In the genomic region with DNA sequence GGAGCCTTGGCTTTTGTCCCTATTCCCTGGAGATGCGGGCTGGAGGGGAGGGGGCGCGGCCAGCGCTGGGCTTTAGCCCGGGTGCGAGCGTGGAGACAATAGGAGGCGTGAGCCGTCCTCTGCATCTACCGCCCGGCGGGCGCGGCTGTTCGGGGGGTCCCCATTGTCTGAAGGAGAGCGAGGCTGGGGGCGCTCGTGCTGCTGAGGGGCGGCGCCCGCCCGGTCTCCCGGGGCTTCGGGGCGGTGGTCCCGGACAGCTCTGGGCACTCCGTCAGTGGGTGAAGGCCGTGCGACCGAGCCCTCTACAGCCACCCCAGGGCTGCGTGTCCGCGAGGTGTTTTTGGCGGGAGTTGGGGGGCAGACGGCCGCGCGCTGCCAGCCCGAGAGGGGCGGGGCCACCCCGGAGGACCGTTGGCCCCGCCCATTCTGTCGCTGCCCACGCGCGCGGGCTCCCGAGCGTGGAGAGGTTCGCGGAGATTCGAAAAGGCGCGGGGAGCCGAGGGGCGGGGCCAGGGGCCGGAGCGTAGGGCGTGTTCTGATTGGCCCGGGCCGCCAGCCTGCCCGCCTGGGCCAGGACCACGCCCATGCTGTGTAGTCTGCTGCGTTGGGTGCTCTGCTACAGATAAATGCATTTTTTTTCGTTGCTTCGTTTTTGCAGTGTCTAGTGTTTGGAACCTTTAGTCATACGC, we compare ENCODE assay signal across 7 mouse cellular contexts. TPM values are rescaled to one million over a fixed set of nuclear protein-coding genes. Genes with fewer than 3 reads are reported as not detected.
A peak's percentile ranks its signal among the peaks of the same experiment; 100 is the strongest.
DNase-seq lines count a peak whose midpoint lies in the region; ATAC-seq and TF ChIP-seq lines count a peak whose summit lies in the region.

No protein-coding gene starts in this region.

- no peaks in the 10 kb centered on the region for H3K9me3 ChIP-seq in embryonic facial prominence, embryonic 12.5 days
- no peaks in the 10 kb centered on the region for H3K9me3 ChIP-seq in limb, embryonic 13.5 days
- no peaks in the 10 kb centered on the region for H3K9me3 ChIP-seq in midbrain, embryonic 16.5 days (replicated peaks; ENCODE audit: control insufficient read depth, low read length, poor library complexity, severe bottlenecking)

- WGBS in embryonic facial prominence, embryonic 12.5 days, result under 1% methylated on average over 67 of the region's 68 CpGs
- under 1% methylated on average over 68 of the region's 68 CpGs for WGBS in heart, adult 2 months
- under 1% methylated on average over 58 of the region's 68 CpGs for WGBS in limb, embryonic 13.5 days
- under 1% methylated on average over 62 of the region's 68 CpGs for WGBS in midbrain, embryonic 16.5 days

- H3K9ac ChIP-seq in embryonic facial prominence, embryonic 12.5 days, result peak overlapping the region; percentile 94
- peak overlapping the region; percentile 47 for H3K9ac ChIP-seq in heart, adult 2 months (ENCODE audit: low read depth, low read length)
- H3K9ac ChIP-seq in limb, embryonic 13.5 days, result peak overlapping the region; percentile 93
- peak overlapping the region; percentile 99 for H3K9ac ChIP-seq in midbrain, embryonic 16.5 days (ENCODE audit: low read depth, low read length)

- H3K27me3 ChIP-seq in embryonic facial prominence, embryonic 12.5 days, result no peaks in the 10 kb centered on the region
- no peaks in the 10 kb centered on the region for H3K27me3 ChIP-seq in heart, adult 2 months (ENCODE audit: control insufficient read depth, insufficient read depth, low read length)
- no peaks in the 10 kb centered on the region for H3K27me3 ChIP-seq in limb, embryonic 13.5 days
- H3K27me3 ChIP-seq in midbrain, embryonic 16.5 days (ENCODE audit: control insufficient read depth, insufficient read depth, low read depth, low read length), result no peaks in the 10 kb centered on the region

- H3K4me3 ChIP-seq in embryonic facial prominence, embryonic 12.5 days, result peak overlapping the region; percentile 85
- H3K4me3 ChIP-seq in heart, adult 2 months, result peak overlapping the region; percentile 83
- H3K4me3 ChIP-seq in limb, embryonic 13.5 days, result peak overlapping the region; percentile 93
- peak overlapping the region; percentile 90 for H3K4me3 ChIP-seq in midbrain, embryonic 16.5 days (ENCODE audit: low read depth, low read length)

- H3K4me1 ChIP-seq in embryonic facial prominence, embryonic 12.5 days, result peaks cover 6% of the 10 kb centered on the region; the same call in 1 of the 2 replicates
- no peaks in the 10 kb centered on the region for H3K4me1 ChIP-seq in heart, adult 2 months (ENCODE audit: control insufficient read depth, insufficient read depth, low read length)
- peaks cover 20% of the 10 kb centered on the region for H3K4me1 ChIP-seq in limb, embryonic 13.5 days
- H3K4me1 ChIP-seq in midbrain, embryonic 16.5 days (ENCODE audit: control insufficient read depth, insufficient read depth, low read length), result peaks cover 47% of the 10 kb centered on the region

- peak overlapping the region; percentile 84 for H3K4me2 ChIP-seq in embryonic facial prominence, embryonic 12.5 days (replicated peaks)
- peak overlapping the region; percentile 96 for H3K4me2 ChIP-seq in limb, embryonic 13.5 days (replicated peaks)
- H3K4me2 ChIP-seq in midbrain, embryonic 16.5 days (ENCODE audit: low read length), result peak overlapping the region; percentile 86

- DNase-seq in adrenal gland, postnatal 25 days, result peak; percentile 98
- peak; percentile 94 to 95 for DNase-seq in heart, adult 2 months
- peak; percentile 88 to 94 for DNase-seq in kidney, adult 8-10 months
- peak; percentile 98 to 100 for DNase-seq in spleen, postnatal 10 days (ENCODE audit: low spot score in 2 of 2)

- no peak for TF ChIP-seq POLR2A in heart, adult 2 months (IDR thresholded peaks at IDR 0.05; ENCODE audit: insufficient read depth, low read depth, low read length)

- H3K27ac ChIP-seq in embryonic facial prominence, embryonic 12.5 days, result peak overlapping the region; percentile 94
- H3K27ac ChIP-seq in heart, adult 2 months, result peak overlapping the region; percentile 68
- peak overlapping the region; percentile 87 for H3K27ac ChIP-seq in limb, embryonic 13.5 days
- peak overlapping the region; percentile 99 for H3K27ac ChIP-seq in midbrain, embryonic 16.5 days (ENCODE audit: low read length)

- intact Hi-C loops in heart, adult 2 months (cut with DNase I), result loop anchor here (2.0 to 5.0 kb wide), 2 partner anchors 72 to 221 kb away; a partner anchor contains a TSS

- no peak for TF ChIP-seq EP300 in heart, adult 2 months (IDR thresholded peaks at IDR 0.05; ENCODE audit: insufficient read depth, low read depth, low read length)

- ATAC-seq in embryonic facial prominence, embryonic 12.5 days (ENCODE audit: insufficient number of reproducible peaks, insufficient read depth, low FRiP score, low TSS enrichment), result peak; percentile 76
- ATAC-seq in limb, embryonic 13.5 days (ENCODE audit: low FRiP score, low read depth), result peak; percentile 85
- peak; percentile 73 for ATAC-seq in midbrain, embryonic 16.5 days

- peaks cover 24% of the 10 kb centered on the region for H3K36me3 ChIP-seq in embryonic facial prominence, embryonic 12.5 days
- no peaks in the 10 kb centered on the region for H3K36me3 ChIP-seq in heart, adult 2 months (ENCODE audit: control insufficient read depth, insufficient read depth, low read length)
- peaks cover 25% of the 10 kb centered on the region for H3K36me3 ChIP-seq in limb, embryonic 13.5 days
- H3K36me3 ChIP-seq in midbrain, embryonic 16.5 days (ENCODE audit: control insufficient read depth, insufficient read depth, low read length), result peaks cover 15% of the 10 kb centered on the region

- no peak for TF ChIP-seq CTCF in heart, adult 2 months (IDR thresholded peaks at IDR 0.05)

- no peaks in the 10 kb centered on the region for H3K79me2 ChIP-seq in heart, adult 2 months (replicated peaks; ENCODE audit: control insufficient read depth, insufficient read depth, low read length)

RNA-seq across cellular contexts. Expression of a gene that starts 0.6 kb away (rescaled TPM):
- total RNA-seq in adrenal gland, postnatal 25 days (2021), result 75.6 and 87.4 TPM in 2 replicates
- polyA plus RNA-seq in embryonic facial prominence, embryonic 12.5 days (2016; fragmentation: Nextera tagmentation; extraction: Ambion mirVana), result 2,563 and 2,644 TPM in 2 replicates
- 10 to 100 TPM; 20.1 to 23.0 TPM for total RNA-seq in heart, adult 2 months (2021)
- 7.2 and 10.9 TPM in 2 replicates for polyA plus RNA-seq in heart, adult 2 months (2012; rRNA removed)
- polyA plus RNA-seq in limb, embryonic 13.5 days (2015; fragmentation: Nextera tagmentation; extraction: Ambion mirVana), result 1,889 and 1,921 TPM in 2 replicates
- 7,758 and 8,549 TPM in 2 replicates for polyA plus RNA-seq in midbrain, embryonic 16.5 days (2015; fragmentation: Nextera tagmentation; extraction: Ambion mirVana)

RNA-seq across cellular contexts. Expression of a gene that starts 27.8 kb away (rescaled TPM):
- total RNA-seq in adrenal gland, postnatal 25 days (2021), result 39.9 and 63.1 TPM in 2 replicates
- polyA plus RNA-seq in embryonic facial prominence, embryonic 12.5 days (2016; fragmentation: Nextera tagmentation; extraction: Ambion mirVana), result 3.3 and 3.4 TPM in 2 replicates
- 10 to 100 TPM; 13.4 to 16.7 TPM for total RNA-seq in heart, adult 2 months (2021)
- polyA plus RNA-seq in heart, adult 2 months (2012; rRNA removed), result 22.6 and 37.2 TPM in 2 replicates
- 3.7 and 4.1 TPM in 2 replicates for polyA plus RNA-seq in limb, embryonic 13.5 days (2015; fragmentation: Nextera tagmentation; extraction: Ambion mirVana)
- 27.2 and 36.2 TPM in 2 replicates for polyA plus RNA-seq in midbrain, embryonic 16.5 days (2015; fragmentation: Nextera tagmentation; extraction: Ambion mirVana)

RNA-seq across cellular contexts. Expression of a gene that starts 42.1 kb away (rescaled TPM):
- 3.4 and 4.4 TPM in 2 replicates for total RNA-seq in adrenal gland, postnatal 25 days (2021)
- polyA plus RNA-seq in embryonic facial prominence, embryonic 12.5 days (2016; fragmentation: Nextera tagmentation; extraction: Ambion mirVana), result 11.6 and 13.1 TPM in 2 replicates
- under 1 TPM; 0.18 TPM for total RNA-seq in heart, adult 2 months (2021)
- not detected in 2 replicates for polyA plus RNA-seq in heart, adult 2 months (2012; rRNA removed)
- 10.6 and 10.8 TPM in 2 replicates for polyA plus RNA-seq in limb, embryonic 13.5 days (2015; fragmentation: Nextera tagmentation; extraction: Ambion mirVana)
- polyA plus RNA-seq in midbrain, embryonic 16.5 days (2015; fragmentation: Nextera tagmentation; extraction: Ambion mirVana), result 1.3 and 1.7 TPM in 2 replicates

Comparison
In these comparisons a context has a peak if more than half of its experiments do, and no peak if none do; other contexts are left out.
1. Peak in every context shown above with its lines: DNase-seq, ATAC-seq, H3K4me3 ChIP-seq and H3K27ac ChIP-seq.
2. H3K9ac ChIP-seq: peak in every context shown above with its lines; median percentile 99 in midbrain, embryonic 16.5 days; 94 in embryonic facial prominence, embryonic 12.5 days; 93 in limb, embryonic 13.5 days; 47 in heart, adult 2 months.
3. RNA of a gene that starts 0.6 kb away (polyA plus RNA-seq): 7,758 to 8,549 TPM in midbrain, embryonic 16.5 days, 2,563 to 2,644 TPM in embryonic facial prominence, embryonic 12.5 days and 1,889 to 1,921 TPM in limb, embryonic 13.5 days; 7.2 to 10.9 TPM in heart, adult 2 months; every median in the first group is over 100 times any median in the second.